Mouse (Mus musculus) hematopoietic multipotent progenitor cell, adult 10-12 weeks (in vitro differentiated cells): ENCODE results near the gene Gm9736. TPM values are rescaled to one million over a fixed set of nuclear protein-coding genes. Genes with fewer than 3 reads are reported as not detected.

Source experiments
- polyA plus RNA-seq: library from polyadenylated mRNA; stranded (reverse); fragments of >175 nt; gene quantifications from 2 replicates; pipeline ENCODE4 v1.2.3, GENCODE M21; 2012; ENCODE audit warnings: low replicate concordance

The Gm9736 gene
- not detected in 2 replicates for polyA plus RNA-seq

GRCm38 (mm10) chr10:77751254-77751653 is at the start of gene Gm9736:
TSS of gene Gm9736 (minus strand) at chr10:77751354.

DNA sequence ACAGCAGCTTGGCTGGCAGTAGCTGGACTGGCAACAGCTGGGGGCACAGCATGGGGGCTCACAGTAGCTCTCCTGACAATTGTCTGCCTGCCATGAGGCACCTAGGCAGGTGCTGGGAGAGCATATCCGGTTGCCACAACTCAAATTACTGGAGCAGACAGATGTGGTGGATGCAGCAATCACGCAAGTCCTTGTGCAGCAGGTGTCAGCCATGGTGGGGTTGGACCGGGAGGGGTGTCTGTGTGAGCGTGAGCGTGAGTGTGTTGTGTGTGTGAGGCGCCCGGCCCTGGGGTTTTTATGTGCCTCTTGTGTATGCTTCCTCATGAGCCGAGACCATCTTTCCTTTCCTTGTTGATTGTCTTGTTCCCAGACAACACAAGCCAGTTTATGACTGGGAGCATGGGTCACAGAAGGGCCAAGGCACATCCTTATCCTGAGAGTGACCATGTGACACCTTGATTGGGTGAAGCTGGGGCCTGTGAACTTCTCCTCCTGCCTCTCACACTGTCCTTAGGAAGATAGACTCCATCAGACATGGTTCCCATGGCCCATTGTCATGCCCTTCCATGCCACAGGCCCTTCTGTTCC is 47.9 kb upstream of the Gm9736 start, which contains the start of gene Gm19668:
Gene Gm19668, minus strand, starts transcription at position 213 of the 588 bp plus-strand sequence.

DNA sequence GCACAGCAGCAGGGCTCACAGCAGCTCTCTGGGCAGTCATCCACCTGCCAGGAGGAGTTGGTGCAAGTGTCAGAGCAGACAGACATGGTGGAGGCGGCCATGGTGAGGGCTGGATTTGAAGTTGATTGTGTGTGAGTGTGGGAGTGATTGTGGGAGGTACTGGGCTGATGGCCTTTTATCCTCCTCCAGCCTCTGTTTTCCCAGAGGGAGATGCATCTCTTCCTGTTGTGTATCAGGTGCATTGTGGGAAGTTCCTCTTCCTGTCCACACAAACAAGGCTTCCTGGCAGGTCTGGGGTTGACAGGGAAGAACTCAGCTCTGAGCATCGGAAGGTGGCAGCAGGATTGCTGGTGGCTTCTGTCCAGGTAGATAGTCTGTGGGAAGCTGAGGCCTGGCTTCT is 43.8 kb upstream of the Gm9736 start, which contains the start of gene Gm9639:
Gene Gm9639, minus strand, starts transcription at position 101 of the 400 bp plus-strand sequence.

DNA sequence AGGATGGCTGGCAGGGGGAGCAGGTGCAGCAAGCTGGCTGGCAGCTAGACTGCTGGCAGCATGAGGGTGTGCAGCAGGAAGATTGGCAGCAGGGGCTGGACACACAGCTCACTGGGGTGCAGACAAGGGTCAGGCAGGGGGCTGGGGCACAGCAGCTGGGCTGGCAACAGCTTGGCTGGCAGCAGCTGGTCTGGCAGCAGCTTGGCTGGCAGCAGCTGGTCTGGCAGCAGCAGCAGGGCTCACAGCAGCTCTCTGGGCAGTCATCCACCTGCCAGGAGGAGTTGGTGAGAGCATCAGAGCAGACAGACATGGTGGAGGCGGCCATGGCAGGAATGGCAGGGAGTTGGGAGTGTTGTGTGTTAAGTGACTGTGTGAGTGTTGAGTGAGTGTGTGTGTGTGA is 36.7 kb upstream of the Gm9736 start, which contains the start of gene Gm7137:
Gene Gm7137, minus strand, starts transcription at position 325 of the 400 bp plus-strand sequence.

DNA sequence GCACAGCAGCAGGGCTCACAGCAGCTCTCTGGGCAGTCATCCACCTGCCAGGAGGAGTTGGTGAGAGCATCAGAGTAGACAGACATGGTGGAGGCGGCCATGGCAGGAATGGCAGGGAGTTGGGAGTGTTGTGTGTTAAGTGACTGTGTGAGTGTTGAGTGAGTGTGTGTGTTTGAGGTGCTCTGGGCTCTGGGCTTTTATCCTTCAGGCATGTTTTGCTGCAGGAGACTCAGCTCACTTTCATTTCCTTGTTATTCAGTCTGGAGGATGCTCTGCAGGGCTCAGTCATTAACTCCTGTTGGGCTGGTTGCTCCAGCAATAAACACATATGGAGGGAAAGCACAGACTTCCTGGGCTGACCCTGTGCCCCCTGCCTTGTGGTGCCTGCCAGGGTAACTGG is 31.3 kb upstream of the Gm9736 start, which contains the start of gene Gm3250:
Gene Gm3250, minus strand, starts transcription at position 101 of the 400 bp plus-strand sequence.

DNA sequence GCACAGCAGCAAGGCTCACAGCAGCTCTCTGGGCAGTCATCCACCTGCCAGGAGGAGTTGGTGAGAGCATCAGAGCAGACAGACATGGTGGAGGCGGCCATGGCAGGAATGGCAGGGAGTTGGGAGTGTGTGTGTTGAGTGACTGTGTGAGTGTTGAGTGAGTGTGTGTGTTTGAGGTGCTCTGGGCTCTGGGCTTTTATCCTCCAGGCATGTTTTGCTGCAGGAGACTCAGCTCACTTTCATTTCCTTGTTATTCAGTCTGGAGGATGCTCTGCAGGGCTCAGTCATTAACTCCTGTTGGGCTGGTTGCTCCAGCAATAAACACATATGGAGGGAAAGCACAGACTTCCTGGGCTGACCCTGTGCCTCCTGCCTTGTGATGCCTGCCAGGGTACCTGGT is 25.7 kb upstream of the Gm9736 start, which contains the start of gene Gm7138:
Gene Gm7138, minus strand, starts transcription at position 101 of the 400 bp plus-strand sequence.

GRCm38 (mm10) chr10:77771225-77771624 is 20.1 kb upstream of the Gm9736 start, which contains the start of gene Gm3238:
TSS of gene Gm3238 (minus strand) at chr10:77771325.

DNA sequence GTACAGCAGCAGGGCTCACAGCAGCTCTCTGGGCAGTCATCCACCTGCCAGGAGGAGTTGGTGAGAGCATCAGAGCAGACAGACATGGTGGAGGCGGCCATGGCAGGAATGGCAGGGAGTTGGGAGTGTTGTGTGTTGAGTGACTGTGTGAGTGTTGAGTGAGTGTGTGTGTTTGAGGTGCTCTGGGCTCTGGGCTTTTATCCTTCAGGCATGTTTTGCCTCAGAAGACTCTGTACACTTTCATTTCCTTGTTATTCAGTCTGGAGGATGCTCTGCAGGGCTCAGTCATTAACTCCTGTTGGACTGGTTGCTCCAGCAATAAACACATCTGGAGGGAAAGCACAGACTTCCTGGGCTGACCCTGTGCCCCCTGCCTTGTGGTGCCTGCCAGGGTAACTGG is 8.4 kb upstream of the Gm9736 start, which contains the start of gene Gm3233:
Gene Gm3233, minus strand, starts transcription at position 101 of the 400 bp plus-strand sequence.

GRCm38 (mm10) chr10:77741924-77742688 is 9.0 kb downstream of the Gm9736 start, which contains the start of gene Gm18596:
TSS of gene Gm18596 (minus strand) at chr10:77742638.

GRCm38 (mm10) chr10:77726186-77726585 is 25.0 kb downstream of the Gm9736 start, which contains the start of gene Gm10100:
TSS of gene Gm10100 (plus strand) at chr10:77726486.

GRCm38 (mm10) chr10:77720299-77720698 is 30.9 kb downstream of the Gm9736 start, which contains the start of gene Krtap12-1:
TSS of gene Krtap12-1 (plus strand) at chr10:77720599.

DNA sequence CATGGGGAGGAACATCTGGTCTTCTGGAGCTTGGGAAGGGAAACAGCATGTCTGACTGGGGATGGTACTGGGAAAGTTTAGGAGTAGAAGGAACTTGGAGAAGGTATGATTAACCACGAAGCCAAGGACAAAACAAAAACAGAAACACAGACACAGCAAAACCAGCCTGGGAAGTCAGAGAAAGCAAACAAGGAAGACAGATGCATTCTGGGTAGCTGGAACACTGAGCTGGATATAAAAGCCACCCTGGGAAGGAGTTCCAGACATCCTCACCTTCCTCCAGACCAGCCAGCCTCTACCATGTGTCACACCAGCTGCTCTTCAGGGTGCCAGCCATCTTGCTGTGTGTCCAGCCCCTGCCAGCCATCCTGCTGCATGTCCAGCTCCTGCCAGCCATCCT is 35.6 kb downstream of the Gm9736 start, which contains the start of gene Gm10142:
Gene Gm10142, plus strand, starts transcription at position 301 of the 400 bp plus-strand sequence.

GRCm38 (mm10) chr10:77711157-77711556 is 40.0 kb downstream of the Gm9736 start, which contains the start of gene Gm10024:
TSS of gene Gm10024 (plus strand) at chr10:77711457.

DNA sequence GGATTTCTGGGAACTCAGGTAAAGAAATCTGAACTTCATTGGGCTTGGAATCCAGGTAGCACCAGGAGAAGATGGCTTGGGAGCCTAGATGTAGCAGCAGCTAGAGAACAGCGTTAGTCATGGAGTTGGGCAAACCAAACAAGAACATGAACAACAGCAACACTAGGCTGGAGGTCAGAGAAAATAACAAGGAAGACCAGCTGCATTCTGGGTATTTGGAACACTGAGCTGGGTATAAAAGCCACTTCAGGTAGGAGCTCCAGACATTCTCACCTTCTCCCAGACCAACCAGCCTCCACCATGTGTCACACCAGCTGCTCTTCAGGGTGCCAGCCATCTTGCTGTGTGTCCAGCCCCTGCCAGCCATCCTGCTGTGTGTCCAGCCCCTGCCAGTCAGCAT is 44.8 kb downstream of the Gm9736 start, which contains the start of gene Gm10272:
Gene Gm10272, plus strand, starts transcription at position 301 of the 400 bp plus-strand sequence.

Other genes with a start within 250 kb of the Gm9736 start
- 56.9 and 130 TPM in 2 replicates for gene Fam207a, start 235.6 kb downstream of the Gm9736 start, polyA plus RNA-seq
- gene Itgb2, start 221.1 kb downstream of the Gm9736 start, polyA plus RNA-seq: 51.4 and 121 TPM in 2 replicates
- 59.7 and 100 TPM in 2 replicates for gene Pttg1ip, start 169.6 kb downstream of the Gm9736 start, polyA plus RNA-seq
- 41.8 and 68.8 TPM in 2 replicates for gene Sumo3, start 145.3 kb downstream of the Gm9736 start, polyA plus RNA-seq
- not detected in 2 replicates for gene Gm49325, start 145.2 kb downstream of the Gm9736 start, polyA plus RNA-seq
- 22.2 and 40.4 TPM in 2 replicates for gene Ube2g2, start 129.1 kb downstream of the Gm9736 start, polyA plus RNA-seq
- gene Tspear, start 64.8 kb downstream of the Gm9736 start, polyA plus RNA-seq: 0.80 and 1.4 TPM in 2 replicates
- not detected in 2 replicates for gene Gm19402, start 60.6 kb downstream of the Gm9736 start, polyA plus RNA-seq
- not detected in 2 replicates for gene Gm9508, start 54.1 kb downstream of the Gm9736 start, polyA plus RNA-seq
- gene Gm10272, start 44.7 kb downstream of the Gm9736 start, polyA plus RNA-seq: not detected in 2 replicates
- gene Gm10024, start 39.9 kb downstream of the Gm9736 start, polyA plus RNA-seq: not detected in 2 replicates
- not detected in 2 replicates for gene Gm10142, start 35.5 kb downstream of the Gm9736 start, polyA plus RNA-seq
- gene Krtap12-1, start 30.8 kb downstream of the Gm9736 start, polyA plus RNA-seq: not detected in 2 replicates
- not detected in 2 replicates for gene Gm10100, start 24.9 kb downstream of the Gm9736 start, polyA plus RNA-seq
- not detected in 2 replicates for gene Gm18596, start 8.7 kb downstream of the Gm9736 start, polyA plus RNA-seq
- gene Gm3233, start 8.3 kb upstream of the Gm9736 start, polyA plus RNA-seq: not detected in 2 replicates
- gene Gm3238, start 20.0 kb upstream of the Gm9736 start, polyA plus RNA-seq: not detected in 2 replicates
- gene Gm7138, start 25.6 kb upstream of the Gm9736 start, polyA plus RNA-seq: not detected in 2 replicates
- not detected in 2 replicates for gene Gm3250, start 31.2 kb upstream of the Gm9736 start, polyA plus RNA-seq
- not detected in 2 replicates for gene Gm7137, start 36.8 kb upstream of the Gm9736 start, polyA plus RNA-seq
- not detected in 2 replicates for gene Gm9639, start 43.7 kb upstream of the Gm9736 start, polyA plus RNA-seq
- gene Gm19668, start 47.8 kb upstream of the Gm9736 start, polyA plus RNA-seq: not detected in 2 replicates
- not detected in 2 replicates for gene Gm9507, start 60.5 kb upstream of the Gm9736 start, polyA plus RNA-seq
- not detected in 2 replicates for gene Gm2696, start 63.3 kb upstream of the Gm9736 start, polyA plus RNA-seq
- not detected in 2 replicates for gene Krtap10-4, start 75.7 kb upstream of the Gm9736 start, polyA plus RNA-seq
- gene Krtap10-10, start 84.6 kb upstream of the Gm9736 start, polyA plus RNA-seq: not detected in 2 replicates
- gene Gm36176, start 95.4 kb upstream of the Gm9736 start, polyA plus RNA-seq: not detected in 2 replicates
- gene Gm10318, start 101.5 kb upstream of the Gm9736 start, polyA plus RNA-seq: not detected in 2 replicates
- gene Gm3285, start 110.6 kb upstream of the Gm9736 start, polyA plus RNA-seq: not detected in 2 replicates
- 0.25 and 0.51 TPM in 2 replicates for gene Lrrc3, start 151.2 kb upstream of the Gm9736 start, polyA plus RNA-seq
- gene Trpm2, start 219.2 kb upstream of the Gm9736 start, polyA plus RNA-seq: 16.4 and 23.4 TPM in 2 replicates
- gene 1810043G02Rik, start 227.2 kb upstream of the Gm9736 start, polyA plus RNA-seq: 25.5 and 26.2 TPM in 2 replicates